Mouse (Mus musculus) bone marrow macrophage, adult 2 months (primary cell): ENCODE results near the gene Rbm4.

Source experiments
- CTCF ChIP-seq: IDR thresholded peaks from 2 replicates; pipeline ENCODE4 v1.5.1; 2012; ENCODE audit warnings: low read depth, mild to moderate bottlenecking, low read length, moderate library complexity
- POLR2A ChIP-seq: IDR thresholded peaks from 2 replicates; pipeline ENCODE4 v1.6.1; 2012; ENCODE audit warnings: mild to moderate bottlenecking, low read depth, low read length, borderline replicate concordance

DNA sequence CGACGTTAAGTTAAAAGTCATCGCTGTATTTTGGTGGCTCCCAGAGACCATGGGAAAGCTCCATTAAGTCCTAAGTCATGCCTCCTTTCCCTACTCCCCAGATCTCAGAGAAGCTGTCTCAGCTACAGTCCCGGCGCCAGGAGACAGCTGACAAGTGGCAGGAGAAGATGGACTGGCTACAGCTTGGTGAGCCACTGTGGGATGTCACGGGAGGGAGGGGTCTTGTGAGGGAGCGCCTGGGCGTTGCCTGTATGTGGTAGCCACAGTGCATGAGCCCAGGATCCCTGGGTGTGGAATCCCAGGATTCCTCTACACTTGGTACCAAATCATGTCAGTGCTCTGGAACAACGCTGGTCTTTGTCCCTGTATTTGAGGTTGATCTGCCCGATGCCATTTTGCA is 45.2 kb downstream of the Rbm4 start:
- TF ChIP-seq CTCF, result no peak
- no peak for TF ChIP-seq POLR2A
